Mouse (Mus musculus) midbrain, embryonic 11.5 days (tissue): ENCODE measurements at regions not wholly inside any gene's neighbourhood (a gene's known extent, or its start where the extent isn't known, plus 50 kb on each side); places are given as distances from the start of the nearest gene placed in this dataset.
"Not testable (repeated sequence)": the region's sequence is repeated elsewhere in the genome, so short reads cannot be mapped to it uniquely, and the experiment has no call there.

ENCODE experiments used
- ATAC-seq: fragments of 200-750 bp; cut with Nextera tagmentation; 2 replicates; pipeline ENCODE4 v1.8.0; 2017; ENCODE audit warnings: moderate TSS enrichment, moderate library complexity; ENCODE audit not compliant: low FRiP score
- DNase-seq: peaks from one replicate; pipeline ENCODE4 v3.0.0; 2015; ENCODE audit warnings: low spot score; ENCODE audit errors: missing footprints
- H3K27ac ChIP-seq: fragments of 300-500 bp; sonication (generic); 2 replicates; pipeline ENCODE4 v1.5.1; 2014; ENCODE audit warnings: low read depth, low read length
- H3K27me3 ChIP-seq: fragments of 300-500 bp; sonication (generic); 2 replicates; pipeline ENCODE4 v1.6.1; 2014; ENCODE audit warnings: mild to moderate bottlenecking, low read length, moderate library complexity, mixed read lengths; ENCODE audit not compliant: control insufficient read depth, insufficient read depth
- H3K36me3 ChIP-seq: fragments of 300-500 bp; sonication (generic); 2 replicates; pipeline ENCODE4 v1.6.1; 2014; ENCODE audit warnings: mild to moderate bottlenecking, low read length, moderate library complexity, mixed read lengths; ENCODE audit not compliant: control insufficient read depth, insufficient read depth
- H3K4me1 ChIP-seq: fragments of 300-500 bp; sonication (generic); 2 replicates; pipeline ENCODE4 v1.6.1; 2014; ENCODE audit warnings: low read length; ENCODE audit not compliant: control insufficient read depth, insufficient read depth
- H3K4me2 ChIP-seq: fragments of 300-500 bp; sonication (generic); 2 replicates; pipeline ENCODE4 v1.6.1; 2014; ENCODE audit warnings: mild to moderate bottlenecking, moderate library complexity
- H3K4me3 ChIP-seq: fragments of 300-500 bp; sonication (generic); 2 replicates; pipeline ENCODE4 v1.5.1; 2014; ENCODE audit warnings: low read depth, low read length
- H3K9ac ChIP-seq: fragments of 300-500 bp; sonication (generic); 2 replicates; pipeline ENCODE4 v1.6.1; 2014; ENCODE audit warnings: low read length
- H3K9me3 ChIP-seq: fragments of 300-500 bp; sonication (generic); 2 replicates; pipeline ENCODE4 v1.6.1; 2016; ENCODE audit warnings: low read length; ENCODE audit not compliant: control insufficient read depth
- WGBS: fragments of 180-500 bp; shearing (Covaris S2); extraction: QIAGEN DNeasy Blood & Tissue Kit; methylation state at CpG from one replicate; pipeline ENCODE4 v1.1.7; 2014; 5-methylcytosine and 5-hydroxymethylcytosine counted together

- Histone ChIP-seq H3K4me1 (no peaks in the 10 kb centered on the region), H3K9me3 (no peaks in the 10 kb centered on the region), H3K36me3 (no peaks in the 10 kb centered on the region), H3K27ac (no peak overlapping the region), H3K4me2 (no peak overlapping the region), H3K27me3 (no peaks in the 10 kb centered on the region), H3K4me3 (no peak overlapping the region), H3K9ac (no peak overlapping the region)
- ATAC-seq (no peak), DNase-seq (no peak)
- WGBS: 86% methylated on average over 10 of the region's 10 CpGs
These were observed 162.2 kb upstream of the St6galnac5 start for GRCm38 (mm10) chr3:153144217-153144616.

DNA sequence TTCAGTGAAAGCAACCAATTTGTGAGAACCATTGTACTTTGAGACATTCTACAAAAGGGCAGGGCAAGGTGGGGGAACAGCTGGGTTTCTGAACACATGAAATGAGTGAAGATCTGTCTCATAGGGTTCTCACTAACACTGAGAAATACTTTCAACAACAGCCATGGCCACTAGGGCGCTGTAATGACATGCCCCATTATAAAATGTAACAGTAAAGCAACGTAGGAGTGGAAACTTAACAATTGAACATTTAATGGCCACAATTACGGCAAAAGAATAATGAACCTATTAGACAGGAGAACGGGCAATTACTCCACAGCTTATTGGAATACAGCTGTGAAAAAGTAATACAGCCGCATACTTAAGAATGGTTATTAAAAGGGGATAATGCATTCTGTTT is 158.9 kb upstream of the St6galnac5 start:
- no peak overlapping the region for H3K9ac ChIP-seq
- WGBS: 91% methylated on average over 5 of the region's 5 CpGs
- H3K27ac ChIP-seq: no peak overlapping the region
- H3K27me3 ChIP-seq: no peaks in the 10 kb centered on the region
- no peak overlapping the region for H3K4me3 ChIP-seq
- ATAC-seq: no peak
- no peaks in the 10 kb centered on the region for H3K36me3 ChIP-seq
- DNase-seq: no peak
- H3K4me1 ChIP-seq: no peaks in the 10 kb centered on the region
- no peaks in the 10 kb centered on the region for H3K9me3 ChIP-seq
- H3K4me2 ChIP-seq: no peak overlapping the region

DNA sequence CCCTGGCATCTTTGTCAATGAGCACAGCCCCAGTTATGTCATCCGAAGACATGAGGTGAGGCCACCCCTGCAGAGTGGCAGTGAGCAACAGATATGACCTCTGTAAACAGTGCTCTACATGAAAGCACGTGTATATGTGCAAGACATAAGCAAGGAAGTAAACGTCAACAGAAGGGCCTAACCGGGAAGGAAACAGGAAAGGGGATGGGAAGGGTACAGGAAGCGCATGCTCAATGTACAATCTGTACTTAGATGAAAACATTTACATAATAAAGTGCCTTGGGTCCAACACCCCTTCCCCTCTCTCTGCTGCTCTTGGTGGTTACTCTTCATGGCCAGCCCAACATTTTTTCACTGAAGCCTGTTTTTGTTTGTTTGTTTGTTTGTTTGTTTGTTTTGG is 143.3 kb upstream of the St6galnac5 start:
- WGBS: 79% methylated on average over 5 of the region's 5 CpGs
- Histone ChIP-seq H3K36me3 (no peaks in the 10 kb centered on the region), H3K27ac (no peak overlapping the region), H3K4me3 (no peak overlapping the region), H3K9ac (no peak overlapping the region), H3K9me3 (no peaks in the 10 kb centered on the region), H3K27me3 (no peaks in the 10 kb centered on the region), H3K4me2 (no peak overlapping the region), H3K4me1 (no peaks in the 10 kb centered on the region)
- DNase-seq (no peak), ATAC-seq (no peak)

- ATAC-seq: no peak
- WGBS: 92% methylated on average over 10 of the region's 10 CpGs
- no peaks in the 10 kb centered on the region for H3K36me3 ChIP-seq
- no peaks in the 10 kb centered on the region for H3K27me3 ChIP-seq
- H3K4me1 ChIP-seq: no peaks in the 10 kb centered on the region
- H3K9ac ChIP-seq: no peak overlapping the region
- no peak overlapping the region for H3K27ac ChIP-seq
- H3K4me2 ChIP-seq: no peak overlapping the region
- no peaks in the 10 kb centered on the region for H3K9me3 ChIP-seq
- no peak overlapping the region for H3K4me3 ChIP-seq
- no peak for DNase-seq
These were observed 139.9 kb upstream of the St6galnac5 start for GRCm38 (mm10) chr3:153121934-153122333.

DNA sequence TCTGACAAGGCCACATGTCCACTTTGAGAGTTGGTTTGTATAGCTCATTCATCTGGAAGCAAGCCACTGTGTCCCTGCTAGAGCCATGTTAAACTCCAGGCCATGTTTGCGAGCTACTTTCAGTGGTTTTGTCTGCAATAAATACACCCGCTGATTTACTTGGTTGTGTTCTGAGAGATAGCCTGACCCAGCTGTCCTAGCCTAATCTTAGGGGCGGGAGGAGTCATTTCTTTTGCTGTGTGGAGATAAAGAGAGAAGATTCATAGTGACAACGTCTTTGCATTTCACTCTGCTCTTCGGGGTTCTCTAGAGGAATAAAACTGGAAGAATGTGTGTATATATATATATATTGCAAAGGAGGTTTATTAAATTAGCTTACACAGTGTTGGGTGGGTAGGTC is 137.1 kb upstream of the St6galnac5 start:
- Histone ChIP-seq H3K4me2 (no peak overlapping the region), H3K4me3 (no peak overlapping the region), H3K36me3 (no peaks in the 10 kb centered on the region), H3K27ac (no peak overlapping the region), H3K4me1 (no peaks in the 10 kb centered on the region), H3K27me3 (no peaks in the 10 kb centered on the region), H3K9ac (no peak overlapping the region), H3K9me3 (no peaks in the 10 kb centered on the region)
- 85% methylated on average over 5 of the region's 5 CpGs for WGBS
- no peak for ATAC-seq
- no peak for DNase-seq

DNA sequence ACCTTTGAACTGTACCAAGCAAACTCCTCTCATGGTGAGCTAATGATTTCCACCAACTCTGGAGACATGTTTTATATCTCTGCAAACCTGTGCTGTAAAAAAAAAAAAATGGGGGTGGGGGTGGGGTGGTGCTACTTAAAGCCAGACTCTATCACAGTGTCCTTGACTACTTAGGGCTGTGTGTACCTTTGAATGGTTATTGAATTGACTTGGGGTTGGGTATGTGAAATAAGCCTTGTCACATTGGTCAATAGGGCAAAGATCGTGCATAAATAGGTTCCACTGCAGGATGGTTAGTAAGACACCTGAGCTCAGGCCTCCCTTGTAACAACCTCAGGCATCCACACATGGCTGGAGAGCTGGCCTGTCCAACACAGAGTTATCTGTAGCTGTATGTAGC is 136.6 kb upstream of the St6galnac5 start:
- no peak overlapping the region for H3K4me2 ChIP-seq
- no peak for ATAC-seq
- H3K36me3 ChIP-seq: no peaks in the 10 kb centered on the region
- no peak for DNase-seq
- no peaks in the 10 kb centered on the region for H3K9me3 ChIP-seq
- 100% methylated on average over 1 of the region's 1 CpGs for WGBS
- no peaks in the 10 kb centered on the region for H3K27me3 ChIP-seq
- no peak overlapping the region for H3K4me3 ChIP-seq
- no peak overlapping the region for H3K9ac ChIP-seq
- no peaks in the 10 kb centered on the region for H3K4me1 ChIP-seq
- H3K27ac ChIP-seq: no peak overlapping the region

GRCm38 (mm10) chr3:153105591-153105990 is 123.5 kb upstream of the St6galnac5 start:
- WGBS: 94% methylated on average over 5 of the region's 5 CpGs
- H3K9me3 ChIP-seq: no peaks in the 10 kb centered on the region
- H3K27me3 ChIP-seq: no peaks in the 10 kb centered on the region
- ATAC-seq: no peak
- no peak overlapping the region for H3K9ac ChIP-seq
- H3K27ac ChIP-seq: no peak overlapping the region
- H3K4me1 ChIP-seq: no peaks in the 10 kb centered on the region
- no peak overlapping the region for H3K4me2 ChIP-seq
- no peaks in the 10 kb centered on the region for H3K36me3 ChIP-seq
- no peak for DNase-seq
- H3K4me3 ChIP-seq: no peak overlapping the region

GRCm38 (mm10) chr3:153090572-153090971 is 108.5 kb upstream of the St6galnac5 start:
- not testable (repeated sequence) for H3K4me1 ChIP-seq, H3K4me3 ChIP-seq, H3K27ac ChIP-seq, ATAC-seq, H3K27me3 ChIP-seq, H3K36me3 ChIP-seq, H3K9ac ChIP-seq, H3K9me3 ChIP-seq, DNase-seq, H3K4me2 ChIP-seq
- 91% methylated on average over 4 of the region's 4 CpGs for WGBS

GRCm38 (mm10) chr3:153085096-153085788 is 103.2 kb upstream of the St6galnac5 start:
- Histone ChIP-seq H3K27me3 (no peaks in the 10 kb centered on the region), H3K4me3 (no peak overlapping the region), H3K36me3 (no peaks in the 10 kb centered on the region), H3K9ac (0 out of 2 replicates have a peak overlapping the region, but pooled peaks have one; percentile 25), H3K4me1 (peaks cover 19% of the 10 kb centered on the region), H3K27ac (no peak overlapping the region; the same call in 1 of the 2 replicates), H3K4me2 (peak overlapping the region; percentile 18; the same call in 1 of the 2 replicates), H3K9me3 (no peaks in the 10 kb centered on the region)
- ATAC-seq (peak; percentile 62), DNase-seq (peak; percentile 91)
- WGBS: 37% methylated on average over 17 of the region's 17 CpGs
